Mouse (Mus musculus) lung, adult 18-20 months (tissue): ENCODE data around the gene Nlrc5.

Experiments
- DNase-seq, 2 experiments: peaks; one replicate each; pipeline ENCODE4 v3.0.0; 2022; ENCODE audit warnings: mixed read lengths in 2 of 2

The Nlrc5 gene

DNA sequence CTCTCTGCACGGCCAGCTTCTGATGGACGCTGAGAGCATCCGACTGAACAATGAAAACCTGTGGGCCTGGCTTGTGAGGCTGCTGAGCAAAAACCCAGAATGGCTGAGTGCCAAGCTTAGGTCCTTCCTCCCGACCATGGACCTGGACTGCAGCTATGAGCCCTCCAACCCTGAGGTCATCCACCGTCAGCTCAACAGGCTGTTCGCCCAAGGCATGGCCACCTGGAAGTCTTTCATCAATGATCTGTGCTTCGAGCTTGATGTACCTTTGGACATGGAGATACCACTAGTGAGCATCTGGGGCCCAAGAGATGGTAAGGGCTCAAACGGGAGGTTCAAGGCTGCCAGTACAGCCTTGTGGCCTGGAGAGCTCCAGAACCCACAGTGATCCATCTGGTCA, 38.6 kb downstream of the Nlrc5 start:
- DNase-seq = no peak

DNA sequence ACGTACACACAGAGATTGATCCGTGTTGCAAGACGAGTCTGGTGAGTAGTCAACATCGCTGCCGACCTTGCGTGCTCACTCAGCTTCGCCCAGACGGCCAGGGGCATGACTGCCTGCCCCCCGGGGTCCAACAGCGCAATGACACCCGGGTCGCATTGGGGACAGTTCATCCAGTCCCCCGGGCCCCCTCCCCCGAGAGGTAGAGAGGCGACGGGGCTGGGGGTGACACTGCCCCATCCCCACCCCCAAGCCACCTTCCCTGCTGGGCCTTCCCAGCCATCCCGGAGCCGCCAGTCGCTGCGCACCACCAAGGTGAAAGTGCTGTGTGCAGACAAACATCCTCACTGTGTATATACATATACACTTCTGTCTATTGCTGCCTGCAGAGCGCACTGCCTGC, 39.3 kb downstream of the Nlrc5 start:
- no peak for DNase-seq

GRCm38 (mm10) chr8:94475786-94476185, 41.6 kb downstream of the Nlrc5 start:
- no peak for DNase-seq

DNA sequence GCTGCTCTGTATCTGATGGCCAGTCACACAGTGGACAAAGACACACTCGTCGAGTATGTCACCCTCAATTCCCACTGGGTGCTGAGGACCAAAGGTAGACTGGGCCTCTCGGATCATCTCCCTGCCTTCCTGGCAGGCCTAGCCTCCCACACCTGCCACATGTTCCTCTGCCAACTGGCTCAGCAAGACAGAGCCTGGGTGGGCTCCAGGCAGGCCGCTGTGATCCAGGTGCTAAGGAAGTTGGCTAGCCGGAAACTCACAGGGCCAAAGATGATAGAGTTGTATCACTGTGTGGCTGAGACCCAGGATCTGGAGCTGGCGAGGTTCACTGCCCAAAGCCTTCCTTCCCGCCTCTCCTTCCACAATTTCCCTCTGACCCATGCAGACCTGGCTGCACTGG, 42.7 kb downstream of the Nlrc5 start:
- DNase-seq = no peak

GRCm38 (mm10) chr8:94482051-94482450, 47.9 kb downstream of the Nlrc5 start:
- peak in 1 of 2 experiments; percentile 1 for DNase-seq

GRCm38 (mm10) chr8:94485288-94485687, 51.1 kb downstream of the Nlrc5 start:
- peak in 1 of 2 experiments; percentile 20 for DNase-seq

DNA sequence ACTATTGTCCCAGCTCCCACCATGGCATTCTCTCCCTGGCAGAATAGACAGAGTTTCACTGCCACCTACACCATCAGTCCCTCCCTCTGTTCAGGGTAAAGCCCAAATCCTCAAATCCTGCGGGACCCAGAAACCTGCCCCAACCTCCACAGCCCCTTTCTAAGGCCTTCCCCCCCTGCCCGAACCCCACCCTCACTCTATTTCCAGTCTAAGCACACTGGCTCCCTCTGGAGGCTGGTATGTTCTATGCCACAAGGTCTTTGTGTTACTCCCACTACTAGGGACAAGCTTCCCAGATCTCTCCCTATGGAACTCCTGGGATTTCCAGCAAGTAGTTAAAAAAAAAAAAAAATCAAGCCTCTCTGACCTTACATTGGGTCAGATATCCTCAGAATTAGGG, 51.7 kb downstream of the Nlrc5 start:
- peak; percentile 60 to 73 for DNase-seq

DNA sequence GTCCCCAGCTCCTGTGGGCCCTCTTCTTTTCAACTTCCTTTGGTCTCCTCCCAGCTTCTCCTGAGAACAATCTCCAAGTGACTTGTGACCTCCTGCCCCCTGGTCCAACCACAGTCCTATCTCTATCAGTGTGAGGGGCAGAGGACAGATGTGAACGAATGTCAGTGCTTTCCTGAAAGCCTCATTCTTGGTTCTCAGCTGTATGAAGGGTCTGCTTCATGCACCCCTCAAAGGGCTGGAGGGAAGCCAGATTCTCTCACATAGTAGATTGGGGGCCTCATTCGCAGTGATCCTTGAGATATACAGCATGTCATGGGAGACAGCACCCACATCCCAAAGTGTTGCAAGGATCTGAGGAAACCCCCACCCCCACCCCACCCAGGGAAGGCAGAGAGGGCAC, 53.9 kb downstream of the Nlrc5 start:
- DNase-seq = no peak

GRCm38 (mm10) chr8:94489809-94490483, 55.8 kb downstream of the Nlrc5 start:
- DNase-seq = no peak

- peak; percentile 78 to 83 for DNase-seq
Observed at GRCm38 (mm10) chr8:94492021-94492681, 58.0 kb downstream of the Nlrc5 start.

GRCm38 (mm10) chr8:94493240-94493639, 59.1 kb downstream of the Nlrc5 start:
- no peak for DNase-seq

- DNase-seq = no peak
Observed at GRCm38 (mm10) chr8:94515430-94516208, 81.5 kb downstream of the Nlrc5 start.

DNA sequence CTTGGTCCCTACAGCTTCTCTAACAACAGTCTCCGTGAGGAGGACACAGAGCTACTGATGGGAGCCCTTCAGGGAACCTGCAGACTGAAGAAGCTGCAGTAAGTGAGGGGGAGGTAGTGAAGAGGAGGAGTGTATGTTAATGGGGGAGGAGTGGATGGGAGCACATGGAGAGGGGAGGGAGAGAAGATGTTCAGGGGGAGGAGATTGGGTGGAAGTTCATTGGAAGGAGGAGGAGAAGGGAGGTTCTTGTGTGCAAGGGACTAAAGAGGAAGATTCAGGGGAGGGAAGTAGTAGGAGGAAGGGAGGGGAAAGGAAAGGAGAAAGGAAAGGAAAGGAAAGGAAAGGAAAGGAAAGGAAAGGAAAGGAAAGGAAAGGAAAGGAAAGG, 82.0 kb downstream of the Nlrc5 start:
- no peak for DNase-seq

DNA sequence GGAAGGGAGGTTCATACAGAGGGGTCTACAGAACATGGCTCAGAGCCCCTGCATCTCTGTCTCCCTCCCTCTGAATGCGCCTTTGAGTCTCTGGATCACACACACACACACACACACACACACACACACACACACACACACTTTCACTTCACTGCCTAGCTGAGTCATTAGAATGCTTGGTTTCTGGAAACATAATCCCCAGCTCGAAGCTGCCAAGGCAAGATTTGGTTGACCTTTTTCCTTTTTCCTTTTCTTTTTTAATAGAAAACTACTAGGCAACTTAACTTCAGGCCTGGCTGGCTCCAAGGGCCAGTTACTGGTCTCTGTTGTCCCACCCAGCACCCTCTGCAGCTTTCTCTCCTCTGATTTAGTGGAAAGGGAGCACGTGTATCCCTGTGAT, 82.6 kb downstream of the Nlrc5 start:
- DNase-seq = no peak

GRCm38 (mm10) chr8:94518331-94518730, 84.2 kb downstream of the Nlrc5 start:
- DNase-seq = no peak

GRCm38 (mm10) chr8:94519021-94519420, 84.9 kb downstream of the Nlrc5 start:
- DNase-seq = no peak

DNA sequence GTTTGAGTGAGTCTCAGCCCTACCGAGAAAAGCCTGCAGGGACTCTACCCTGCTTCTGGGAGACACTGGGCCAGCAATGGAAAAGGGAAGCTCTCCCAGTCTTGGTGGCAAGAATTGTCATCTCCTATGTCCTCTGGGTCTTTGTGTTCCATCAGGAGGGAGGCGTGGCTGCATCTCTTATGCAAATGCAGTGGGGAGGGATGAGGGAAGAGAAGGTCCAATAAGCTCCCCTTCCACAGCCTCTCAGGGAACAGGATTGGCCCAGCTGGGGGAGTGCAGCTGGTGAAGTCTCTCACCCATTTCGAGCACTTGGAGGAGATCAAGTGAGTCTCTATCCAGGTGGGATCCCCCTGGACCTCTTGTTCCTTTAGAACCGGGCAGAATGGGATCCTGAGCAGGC, 87.3 kb downstream of the Nlrc5 start:
- DNase-seq = no peak

GRCm38 (mm10) chr8:94522482-94522881, 88.3 kb downstream of the Nlrc5 start:
- DNase-seq = no peak

DNA sequence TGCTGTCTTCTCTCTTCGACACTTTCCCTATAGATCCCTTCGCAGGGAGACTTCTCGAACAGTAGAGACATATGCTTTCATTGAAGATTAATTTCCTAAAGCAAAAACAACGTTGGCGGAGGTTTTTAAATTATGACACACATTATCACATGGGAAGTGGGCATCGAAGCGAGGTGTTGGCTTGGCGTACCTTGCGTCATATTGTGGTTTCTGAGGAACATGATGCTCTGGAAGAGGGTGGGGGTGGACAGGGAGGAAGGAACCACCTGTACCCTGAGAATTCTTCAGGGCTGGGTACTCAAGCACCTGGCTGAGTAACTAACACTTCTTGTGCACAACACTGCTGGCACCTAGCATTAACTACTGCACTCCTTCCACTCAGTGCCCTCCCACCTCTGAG, 90.4 kb downstream of the Nlrc5 start:
- no peak for DNase-seq

DNA sequence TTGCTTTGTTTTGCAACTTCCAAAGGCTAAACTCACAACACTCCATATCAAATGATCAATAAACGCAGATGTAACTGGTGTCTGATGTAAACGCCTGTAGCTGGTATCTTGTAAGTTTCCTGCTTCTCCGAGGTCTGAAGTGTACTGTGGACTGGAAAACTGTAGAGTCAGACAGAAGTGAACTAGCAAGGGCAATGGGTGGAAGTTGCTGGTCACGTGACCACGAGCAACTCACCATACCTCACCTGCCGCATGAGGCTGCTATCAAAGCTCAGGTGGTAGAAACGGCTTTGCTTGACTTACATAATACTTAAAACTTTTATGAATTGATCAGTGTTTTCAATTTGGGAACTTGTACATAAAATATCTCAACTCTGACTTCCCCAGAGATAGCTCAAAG, 93.0 kb downstream of the Nlrc5 start:
- no peak for DNase-seq

DNA sequence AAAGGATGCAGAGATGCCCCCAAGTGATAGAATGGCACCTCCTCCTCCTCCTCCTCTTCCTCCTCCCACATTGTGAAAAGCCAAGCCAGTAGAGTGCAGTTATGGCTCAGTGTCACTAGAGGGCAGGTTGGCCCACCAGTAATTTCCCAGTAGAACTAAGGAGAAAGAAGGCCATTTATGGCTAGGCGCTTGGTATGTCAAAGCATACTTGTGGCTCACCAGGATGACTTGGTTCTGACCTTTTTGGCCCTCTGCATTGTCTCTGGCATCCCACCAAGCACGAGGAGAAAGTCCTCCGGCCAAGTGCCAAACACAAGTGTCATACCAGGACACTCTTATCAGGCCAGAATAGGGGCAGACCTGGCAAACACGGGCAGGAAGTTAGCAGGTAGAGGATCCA, 94.1 kb downstream of the Nlrc5 start:
- DNase-seq = peak; percentile 64 to 68

GRCm38 (mm10) chr8:94529875-94530274, 95.7 kb downstream of the Nlrc5 start:
- DNase-seq = no peak

DNA sequence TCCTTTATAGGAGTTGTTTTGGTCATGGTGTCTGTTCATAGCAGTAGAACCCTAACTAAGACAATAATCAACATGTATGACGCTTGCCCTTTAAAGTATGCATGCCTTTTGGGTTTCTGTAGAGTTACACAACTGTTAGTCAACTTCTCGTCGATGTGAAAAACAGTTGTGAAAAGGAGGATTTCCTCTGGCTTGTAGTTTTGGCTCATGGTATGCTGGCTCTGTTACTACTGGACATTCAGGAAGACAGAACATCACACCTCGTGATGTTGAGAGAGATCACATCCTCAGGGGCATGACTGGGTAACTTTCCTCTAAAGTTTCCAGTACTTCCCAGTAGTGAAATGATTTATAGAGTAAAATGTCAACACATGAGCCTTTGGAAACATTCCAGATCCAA, 96.5 kb downstream of the Nlrc5 start:
- DNase-seq = no peak

- DNase-seq = no peak
Observed at GRCm38 (mm10) chr8:94532000-94532399, 97.8 kb downstream of the Nlrc5 start.
